Mouse (Mus musculus) lung, embryonic 15.5 days (tissue): ENCODE results near the gene Bace1. TPM values are rescaled to one million over a fixed set of nuclear protein-coding genes. Genes with fewer than 3 reads are reported as not detected.

Source experiments
- ATAC-seq: fragments of 200-750 bp; cut with Nextera tagmentation; 2 replicates; pipeline ENCODE4 v1.8.0; 2017; ENCODE audit warnings: moderate number of reproducible peaks, borderline replicate concordance; ENCODE audit not compliant: low FRiP score, low TSS enrichment; ENCODE audit errors: extremely low read depth
- H3K27ac ChIP-seq: fragments of 300-500 bp; sonication (generic); 2 replicates; pipeline ENCODE4 v1.5.1; 2015; ENCODE audit warnings: moderate library complexity, mild to moderate bottlenecking, inconsistent platforms
- H3K27me3 ChIP-seq: fragments of 300-500 bp; sonication (generic); 2 replicates; pipeline ENCODE4 v1.6.1; 2015; ENCODE audit warnings: inconsistent platforms
- H3K36me3 ChIP-seq: fragments of 300-500 bp; sonication (generic); 2 replicates; pipeline ENCODE4 v1.6.1; 2015; ENCODE audit warnings: inconsistent platforms
- H3K4me1 ChIP-seq: fragments of 300-500 bp; sonication (generic); 2 replicates; pipeline ENCODE4 v1.6.1; 2015; ENCODE audit warnings: inconsistent platforms
- H3K4me2 ChIP-seq: fragments of 300-500 bp; sonication (generic); 2 replicates; pipeline ENCODE4 v1.6.1; 2015; ENCODE audit warnings: inconsistent platforms, mild to moderate bottlenecking, moderate library complexity
- H3K4me3 ChIP-seq: fragments of 300-500 bp; sonication (generic); 2 replicates; pipeline ENCODE4 v1.5.1; 2015; ENCODE audit warnings: mild to moderate bottlenecking, inconsistent platforms
- H3K9ac ChIP-seq: fragments of 300-500 bp; sonication (generic); 2 replicates; pipeline ENCODE4 v1.6.1; 2015; ENCODE audit warnings: inconsistent platforms
- H3K9me3 ChIP-seq: fragments of 300-500 bp; sonication (generic); 2 replicates; pipeline ENCODE4 v1.6.1; 2016; ENCODE audit warnings: inconsistent platforms
- WGBS: fragments of 180-500 bp; shearing (Covaris S2); methylation state at CpG from one replicate; pipeline ENCODE4 v1.1.7; 2015; 5-methylcytosine and 5-hydroxymethylcytosine counted together
- polyA plus RNA-seq: library from polyadenylated mRNA; unstranded; fragments of >200 nt; fragmentation: Nextera tagmentation; extraction: Ambion mirVana; gene quantifications from 2 replicates; pipeline ENCODE4 v1.2.1, GENCODE M21; 2015

Bace1 gene
- polyA plus RNA-seq = 25.2 and 26.2 TPM in 2 replicates

- under 1% methylated on average over 38 of the region's 40 CpGs for WGBS
- Histone ChIP-seq H3K36me3 (no peaks in the 10 kb centered on the region), H3K9ac (peak within 1 kb of the TSS; percentile 74), H3K4me3 (peak within 1 kb of the TSS; percentile 86), H3K27me3 (no peaks in the 10 kb centered on the region), H3K9me3 (no peaks in the 10 kb centered on the region), H3K4me1 (peaks cover 24% of the 10 kb centered on the region), H3K27ac (peak within 1 kb of the TSS; percentile 53), H3K4me2 (peak within 1 kb of the TSS; percentile 94)
- ATAC-seq = peak; percentile 76
These were observed at the start of gene Bace1 for GRCm38 (mm10) chr9:45838434-45839138. Gene Bace1 (plus strand): TSS chr9:45838580.

GRCm38 (mm10) chr9:45791456-45792142 lies 46.8 kb upstream of the Bace1 start:
- ATAC-seq = no peak
- H3K4me2 ChIP-seq = no peak overlapping the region
- H3K27ac ChIP-seq = no peak overlapping the region
- H3K27me3 ChIP-seq = no peaks in the 10 kb centered on the region
- 74% methylated on average over 8 of the region's 8 CpGs for WGBS
- H3K36me3 ChIP-seq = peaks cover 6% of the 10 kb centered on the region; the same call in 1 of the 2 replicates
- H3K4me3 ChIP-seq = no peak overlapping the region
- H3K9me3 ChIP-seq = no peaks in the 10 kb centered on the region
- H3K4me1 ChIP-seq = peaks cover 16% of the 10 kb centered on the region
- H3K9ac ChIP-seq = no peak overlapping the region

GRCm38 (mm10) chr9:45792235-45792634 lies 46.1 kb upstream of the Bace1 start:
- Histone ChIP-seq H3K27me3 (no peaks in the 10 kb centered on the region), H3K4me3 (no peak overlapping the region), H3K9ac (no peak overlapping the region), H3K27ac (no peak overlapping the region), H3K4me1 (peaks cover 10% of the 10 kb centered on the region), H3K36me3 (peaks cover 6% of the 10 kb centered on the region; the same call in 1 of the 2 replicates), H3K9me3 (no peaks in the 10 kb centered on the region), H3K4me2 (no peak overlapping the region)
- no peak for ATAC-seq
- 96% methylated on average over 1 of the region's 1 CpGs for WGBS

DNA sequence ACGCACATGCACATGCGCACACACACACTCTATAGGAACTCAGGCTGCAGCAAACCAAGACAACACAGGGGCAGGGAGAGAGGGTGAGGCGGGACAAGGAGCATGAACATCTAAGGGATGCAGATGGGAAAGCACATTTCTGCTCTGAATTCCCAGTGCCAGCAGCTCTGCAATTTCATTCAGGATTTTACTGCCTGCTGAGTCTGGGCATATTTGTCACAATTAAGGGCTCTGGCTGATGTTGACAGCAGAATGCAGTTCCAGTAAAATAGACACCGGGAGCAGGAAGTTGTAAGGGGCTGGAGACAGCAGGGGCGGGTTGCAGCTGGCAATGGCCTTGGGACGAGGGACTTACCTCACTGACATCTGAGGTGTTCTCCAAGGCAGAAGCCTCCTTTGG lies 44.7 kb upstream of the Bace1 start:
- Histone ChIP-seq H3K27me3 (no peaks in the 10 kb centered on the region), H3K9ac (no peak overlapping the region), H3K4me2 (no peak overlapping the region), H3K36me3 (peaks cover 6% of the 10 kb centered on the region; the same call in 1 of the 2 replicates), H3K4me1 (no peaks in the 10 kb centered on the region), H3K27ac (no peak overlapping the region), H3K4me3 (no peak overlapping the region), H3K9me3 (no peaks in the 10 kb centered on the region)
- WGBS = 76% methylated on average over 6 of the region's 6 CpGs
- no peak for ATAC-seq

DNA sequence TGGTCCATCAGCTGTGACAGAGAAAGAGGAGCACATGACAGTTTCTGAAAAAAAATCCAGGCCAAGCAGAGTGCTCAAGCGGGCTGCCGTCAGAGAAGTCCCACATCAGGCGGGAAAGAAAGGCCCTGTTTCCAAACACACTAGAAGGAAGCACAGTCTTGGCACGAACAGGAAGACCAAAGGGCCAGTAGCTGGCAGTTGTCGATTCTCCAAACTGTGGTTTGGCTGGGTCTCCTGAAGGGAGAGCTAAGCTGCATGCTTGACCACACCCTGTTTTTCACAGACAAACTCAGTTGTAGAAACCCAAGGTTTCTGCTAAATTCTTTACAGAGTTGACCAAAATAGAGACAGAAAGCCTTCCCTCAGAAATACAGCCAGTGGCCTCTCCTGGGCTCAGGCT lies 42.7 kb upstream of the Bace1 start:
- no peaks in the 10 kb centered on the region for H3K4me1 ChIP-seq
- no peak overlapping the region for H3K4me2 ChIP-seq
- H3K36me3 ChIP-seq = peaks cover 6% of the 10 kb centered on the region; the same call in 1 of the 2 replicates
- WGBS = 59% methylated on average over 5 of the region's 5 CpGs
- no peak for ATAC-seq
- no peak overlapping the region for H3K9ac ChIP-seq
- no peaks in the 10 kb centered on the region for H3K27me3 ChIP-seq
- no peak overlapping the region for H3K27ac ChIP-seq
- no peaks in the 10 kb centered on the region for H3K9me3 ChIP-seq
- H3K4me3 ChIP-seq = no peak overlapping the region

- no peak overlapping the region for H3K27ac ChIP-seq
- no peak overlapping the region for H3K4me2 ChIP-seq
- 81% methylated on average over 3 of the region's 3 CpGs for WGBS
- H3K9me3 ChIP-seq = no peaks in the 10 kb centered on the region
- ATAC-seq = no peak
- H3K36me3 ChIP-seq = peaks cover 6% of the 10 kb centered on the region; the same call in 1 of the 2 replicates
- no peak overlapping the region for H3K9ac ChIP-seq
- no peaks in the 10 kb centered on the region for H3K27me3 ChIP-seq
- H3K4me3 ChIP-seq = no peak overlapping the region
- no peaks in the 10 kb centered on the region for H3K4me1 ChIP-seq
These were observed 41.1 kb upstream of the Bace1 start for GRCm38 (mm10) chr9:45797271-45797670.

GRCm38 (mm10) chr9:45798467-45799164 lies 39.8 kb upstream of the Bace1 start:
- Histone ChIP-seq H3K27me3 (no peaks in the 10 kb centered on the region), H3K9ac (no peak overlapping the region), H3K36me3 (peaks cover 5% of the 10 kb centered on the region; the same call in 1 of the 2 replicates), H3K9me3 (no peaks in the 10 kb centered on the region), H3K4me3 (no peak overlapping the region), H3K4me2 (no peak overlapping the region), H3K27ac (no peak overlapping the region), H3K4me1 (no peaks in the 10 kb centered on the region)
- peak; percentile 64 for ATAC-seq
- WGBS = 14% methylated on average over 13 of the region's 13 CpGs

GRCm38 (mm10) chr9:45799402-45799801 lies 39.0 kb upstream of the Bace1 start:
- H3K36me3 ChIP-seq = no peaks in the 10 kb centered on the region; the same call in 1 of the 2 replicates
- H3K9ac ChIP-seq = no peak overlapping the region
- H3K27ac ChIP-seq = no peak overlapping the region
- 74% methylated on average over 8 of the region's 8 CpGs for WGBS
- ATAC-seq = no peak
- H3K4me2 ChIP-seq = no peak overlapping the region
- H3K9me3 ChIP-seq = no peaks in the 10 kb centered on the region
- no peaks in the 10 kb centered on the region for H3K27me3 ChIP-seq
- H3K4me1 ChIP-seq = no peaks in the 10 kb centered on the region
- H3K4me3 ChIP-seq = no peak overlapping the region

DNA sequence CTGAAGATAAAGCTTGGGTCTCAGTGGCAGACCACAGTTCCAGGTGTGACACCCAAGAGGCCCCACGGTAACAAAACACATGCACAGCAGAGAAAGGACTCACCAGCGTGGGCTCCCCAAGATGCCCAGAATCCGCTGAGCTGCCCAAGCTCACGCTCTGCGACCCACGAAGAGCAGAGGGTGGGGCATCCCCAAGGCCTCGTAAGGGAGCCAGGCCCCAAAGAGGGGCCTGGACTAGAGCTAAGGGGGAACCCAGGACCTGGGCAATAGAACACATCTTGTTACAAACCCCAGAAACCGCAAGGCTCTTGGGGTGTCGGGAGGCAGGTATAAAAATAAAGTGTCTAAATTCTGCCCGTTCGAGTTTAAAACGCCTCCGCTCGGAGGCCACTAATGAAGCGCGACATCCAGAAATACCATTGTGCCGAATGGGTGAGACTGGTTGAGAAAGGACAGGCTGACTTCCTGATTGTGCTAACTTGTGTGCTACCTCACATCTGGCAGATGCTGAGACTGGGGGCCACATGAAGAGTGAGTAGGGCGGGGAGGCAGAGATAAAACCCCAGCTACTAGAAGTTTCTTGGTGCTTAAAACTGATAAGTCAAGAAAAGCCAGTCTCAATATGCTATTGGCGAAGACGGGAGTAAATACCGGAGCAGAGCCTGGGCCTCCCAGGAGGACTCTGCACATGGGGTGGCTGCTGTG lies 35.2 kb upstream of the Bace1 start:
- Histone ChIP-seq H3K4me1 (no peaks in the 10 kb centered on the region), H3K36me3 (peaks cover 7% of the 10 kb centered on the region; the same call in 1 of the 2 replicates), H3K9ac (no peak overlapping the region), H3K4me2 (no peak overlapping the region), H3K9me3 (no peaks in the 10 kb centered on the region), H3K4me3 (no peak overlapping the region), H3K27me3 (no peaks in the 10 kb centered on the region), H3K27ac (no peak overlapping the region)
- WGBS = 87% methylated on average over 21 of the region's 21 CpGs
- no peak for ATAC-seq

GRCm38 (mm10) chr9:45806847-45807246 lies 31.5 kb upstream of the Bace1 start:
- whole genome bisulfite sequencing = 93% methylated on average over 11 of the region's 11 CpGs
- H3K9ac ChIP-seq = no peak overlapping the region
- H3K27me3 ChIP-seq = no peaks in the 10 kb centered on the region
- H3K4me2 ChIP-seq = no peak overlapping the region
- ATAC-seq = no peak
- H3K36me3 ChIP-seq = peaks cover 7% of the 10 kb centered on the region; the same call in 1 of the 2 replicates
- H3K9me3 ChIP-seq = no peaks in the 10 kb centered on the region
- no peak overlapping the region for H3K4me3 ChIP-seq
- no peak overlapping the region for H3K27ac ChIP-seq
- no peaks in the 10 kb centered on the region for H3K4me1 ChIP-seq

DNA sequence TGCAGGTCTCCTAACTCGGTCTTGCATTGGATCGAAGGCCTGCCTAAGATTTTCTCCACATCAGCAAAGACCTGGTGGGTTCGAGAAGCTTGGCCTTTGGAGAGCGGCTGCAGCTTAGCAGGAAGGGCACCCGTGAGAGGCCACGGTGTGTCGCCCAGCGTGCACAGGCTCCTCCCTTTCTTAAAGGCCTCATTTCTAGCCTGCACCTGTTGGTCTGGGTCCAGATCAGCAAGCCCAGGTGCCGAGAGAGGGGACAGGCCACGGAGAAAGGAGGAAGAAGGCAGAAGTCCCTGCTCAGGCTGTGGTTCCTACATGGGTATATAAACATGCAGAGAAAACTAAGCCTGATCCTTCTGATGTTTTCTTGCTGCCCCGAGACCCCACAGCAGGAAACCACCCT lies 31.0 kb upstream of the Bace1 start:
- H3K9me3 ChIP-seq = no peaks in the 10 kb centered on the region
- no peaks in the 10 kb centered on the region for H3K4me1 ChIP-seq
- no peaks in the 10 kb centered on the region for H3K27me3 ChIP-seq
- H3K27ac ChIP-seq = no peak overlapping the region
- no peak overlapping the region for H3K4me3 ChIP-seq
- H3K4me2 ChIP-seq = no peak overlapping the region
- H3K36me3 ChIP-seq = peaks cover 7% of the 10 kb centered on the region; the same call in 1 of the 2 replicates
- H3K9ac ChIP-seq = no peak overlapping the region
- no peak for ATAC-seq
- WGBS = 82% methylated on average over 11 of the region's 11 CpGs
